Mouse (Mus musculus): ENCODE measurements around the gene Slc25a21. TPM values are rescaled to one million over a fixed set of nuclear protein-coding genes. Genes with fewer than 3 reads are reported as not detected.
"Not testable (repeated sequence)": the region's sequence is repeated elsewhere in the genome, so short reads cannot be mapped to it uniquely, and the experiment has no call there.

Gene Slc25a21
- total RNA-seq (2021) = under 1 TPM in 1 of 2 experiments, not detected in 1; 0.40 TPM
- long read RNA-seq, experiment 1, partial matches to known transcripts = 1 of 1 reads
- long read RNA-seq, experiment 1, other reads (novel, unspliced or antisense) = 0 of 1 reads
- long read RNA-seq, experiment 2 = 0 reads

GRCm38 (mm10) chr12:57197363-57198026, at the start of gene Slc25a21:
Gene Slc25a21 (minus strand): TSS chr12:57197472.
- intact Hi-C loops (cut with DNase I; ENCODE audit: low total_unique reads) = no loop called here
- DNase-seq = no peak

GRCm38 (mm10) chr12:57243671-57244495, 46.6 kb upstream of the Slc25a21 start:
- DNase-seq = no peak
- intact Hi-C loops (cut with DNase I; ENCODE audit: low total_unique reads) = no loop called here

- intact Hi-C loops (cut with DNase I; ENCODE audit: low total_unique reads) = no loop called here
- peak; percentile 13 for DNase-seq
Measured at GRCm38 (mm10) chr12:57233386-57233785, 36.1 kb upstream of the Slc25a21 start.

GRCm38 (mm10) chr12:57231085-57231875, 34.0 kb upstream of the Slc25a21 start:
- DNase-seq = no peak
- intact Hi-C loops (cut with DNase I; ENCODE audit: low total_unique reads) = no loop called here

GRCm38 (mm10) chr12:57230192-57230706, 33.0 kb upstream of the Slc25a21 start, which contains the start of the genes Prps1l3 and Mipol1:
Gene Prps1l3 (plus strand): TSS chr12:57230412.
Gene Mipol1 (plus strand): TSS chr12:57230427.
- DNase-seq = peak; percentile 86
- intact Hi-C loops (cut with DNase I; ENCODE audit: low total_unique reads) = no loop called here

- DNase-seq = no peak
- intact Hi-C loops (cut with DNase I; ENCODE audit: low total_unique reads) = no loop called here
Measured at GRCm38 (mm10) chr12:57229703-57230102, 32.4 kb upstream of the Slc25a21 start.

- DNase-seq = no peak
- intact Hi-C loops (cut with DNase I; ENCODE audit: low total_unique reads) = no loop called here
Measured at GRCm38 (mm10) chr12:57227776-57228175, 30.5 kb upstream of the Slc25a21 start.

- intact Hi-C loops (cut with DNase I; ENCODE audit: low total_unique reads) = no loop called here
Measured at GRCm38 (mm10) chr12:57226411-57226810, 29.1 kb upstream of the Slc25a21 start.

GRCm38 (mm10) chr12:57212463-57212862, 15.2 kb upstream of the Slc25a21 start:
- DNase-seq; intact Hi-C loops (cut with DNase I; ENCODE audit: low total_unique reads): not testable (repeated sequence)

More at GRCm38 (mm10) chr12:57226411-57226810, 29.1 kb upstream of the Slc25a21 start:
- no peak for DNase-seq

GRCm38 (mm10) chr12:57211353-57212311, 14.4 kb upstream of the Slc25a21 start:
- DNase-seq = peak; percentile 33
- intact Hi-C loops (cut with DNase I; ENCODE audit: low total_unique reads) = no loop called here

- DNase-seq = no peak
- intact Hi-C loops (cut with DNase I; ENCODE audit: low total_unique reads) = no loop called here
Measured at GRCm38 (mm10) chr12:57204276-57204851, 7.1 kb upstream of the Slc25a21 start.

- intact Hi-C loops (cut with DNase I; ENCODE audit: low total_unique reads) = no loop called here
- no peak for DNase-seq
Measured at GRCm38 (mm10) chr12:57201901-57202300, 4.6 kb upstream of the Slc25a21 start.

GRCm38 (mm10) chr12:57199427-57199826, 2.2 kb upstream of the Slc25a21 start:
- no peak for DNase-seq
- intact Hi-C loops (cut with DNase I; ENCODE audit: low total_unique reads) = no loop called here

GRCm38 (mm10) chr12:57198269-57198668, 997 bp upstream of the Slc25a21 start:
- no peak for DNase-seq
- intact Hi-C loops (cut with DNase I; ENCODE audit: low total_unique reads) = no loop called here

- intact Hi-C loops (cut with DNase I; ENCODE audit: low total_unique reads) = no loop called here
Measured at GRCm38 (mm10) chr12:57196608-57197362, 487 bp downstream of the Slc25a21 start.

GRCm38 (mm10) chr12:57196286-57196607, 1.0 kb downstream of the Slc25a21 start:
- no peak for DNase-seq
- intact Hi-C loops (cut with DNase I; ENCODE audit: low total_unique reads) = no loop called here

More at GRCm38 (mm10) chr12:57196608-57197362, 487 bp downstream of the Slc25a21 start:
- peak; percentile 20 for DNase-seq

- DNase-seq = no peak
- intact Hi-C loops (cut with DNase I; ENCODE audit: low total_unique reads) = no loop called here
Measured at GRCm38 (mm10) chr12:57194609-57195008, 2.7 kb downstream of the Slc25a21 start.
